ENCODE assay signal across 8 mouse cellular contexts in genomic region chr8:4258678-4259077, GRCm38 (mm10). TPM values are rescaled to one million over a fixed set of nuclear protein-coding genes. Genes with fewer than 3 reads are reported as not detected.
A peak's percentile ranks its signal among the peaks of the same experiment; 100 is the strongest.
DNase-seq lines count a peak whose midpoint lies in the region; ATAC-seq and TF ChIP-seq lines count a peak whose summit lies in the region.

No protein-coding gene starts in this region.

- 0% methylated on average over 32 of the region's 32 CpGs for WGBS in heart, embryonic 11.5 days (ENCODE audit: insufficient replicate concordance)
- WGBS in hindbrain, embryonic 10.5 days = 0% methylated on average over 32 of the region's 32 CpGs
- WGBS in liver, postnatal 0 days (ENCODE audit: insufficient replicate concordance) = 1% methylated on average over 24 of the region's 32 CpGs
- under 1% methylated on average over 31 of the region's 32 CpGs for WGBS in stomach, embryonic 15.5 days

- H3K27me3 ChIP-seq in heart, embryonic 11.5 days (ENCODE audit: control insufficient read depth, insufficient read depth, low read length) = no peaks in the 10 kb centered on the region
- no peaks in the 10 kb centered on the region for H3K27me3 ChIP-seq in E14TG2a.4 (ENCODE audit: insufficient read depth, low read length)
- H3K27me3 ChIP-seq in hindbrain, embryonic 10.5 days (ENCODE audit: insufficient read depth, poor library complexity, severe bottlenecking) = no peaks in the 10 kb centered on the region
- no peaks in the 10 kb centered on the region for H3K27me3 ChIP-seq in liver, postnatal 0 days (ENCODE audit: insufficient read depth, low read length)
- H3K27me3 ChIP-seq in stomach, embryonic 15.5 days (replicated peaks) = no peaks in the 10 kb centered on the region

- peak overlapping the region; percentile 92 for H3K4me2 ChIP-seq in heart, embryonic 11.5 days
- H3K4me2 ChIP-seq in liver, postnatal 0 days (ENCODE audit: low read depth, low read length) = peak overlapping the region; percentile 100
- H3K4me2 ChIP-seq in stomach, embryonic 15.5 days = peak overlapping the region; percentile 85

- H3K4me1 ChIP-seq in heart, embryonic 11.5 days (ENCODE audit: control insufficient read depth, insufficient read depth, low read length) = peaks cover 16% of the 10 kb centered on the region
- H3K4me1 ChIP-seq in E14TG2a.4 (replicated peaks; ENCODE audit: low read depth, low read length) = peaks cover 38% of the 10 kb centered on the region
- peaks cover 37% of the 10 kb centered on the region for H3K4me1 ChIP-seq in hindbrain, embryonic 10.5 days (replicated peaks)
- peaks cover 22% of the 10 kb centered on the region for H3K4me1 ChIP-seq in liver, postnatal 0 days (ENCODE audit: insufficient read depth)
- peaks cover 21% of the 10 kb centered on the region for H3K4me1 ChIP-seq in stomach, embryonic 15.5 days

- DNase-seq in heart, postnatal 4 days = no peak
- peak; percentile 67 for DNase-seq in embryo, embryonic 11.5 days (ENCODE audit: low read depth, low spot score)
- DNase-seq in hindbrain, embryonic 10.5 days (ENCODE audit: low spot score) = no peak
- DNase-seq in liver, postnatal 0 days = no peak
- no peak for DNase-seq in adrenal gland, adult 8-10 months

- TF ChIP-seq EP300 in liver, postnatal 0 days (IDR thresholded peaks at IDR 0.05; ENCODE audit: low read depth) = no peak

- no peaks in the 10 kb centered on the region for H3K9me3 ChIP-seq in heart, embryonic 11.5 days (replicated peaks; ENCODE audit: control insufficient read depth, low read length)
- no peaks in the 10 kb centered on the region for H3K9me3 ChIP-seq in E14TG2a.4 (ENCODE audit: low read length)
- 0 out of 2 replicates have a peak, but pooled peaks cover 3% of the 10 kb centered on the region for H3K9me3 ChIP-seq in hindbrain, embryonic 10.5 days
- no peaks in the 10 kb centered on the region for H3K9me3 ChIP-seq in liver, postnatal 0 days (ENCODE audit: low read length)
- no peaks in the 10 kb centered on the region for H3K9me3 ChIP-seq in stomach, embryonic 15.5 days

- TF ChIP-seq CTCF in E14TG2a.4 (conservative IDR thresholded peaks at IDR 0.05; ENCODE audit: low read length) = no peak
- no peak for TF ChIP-seq CTCF in liver, postnatal 0 days (IDR thresholded peaks at IDR 0.05; ENCODE audit: low read depth)

- H3K9ac ChIP-seq in heart, embryonic 11.5 days (ENCODE audit: low read depth, low read length) = peak overlapping the region; percentile 88
- H3K9ac ChIP-seq in liver, postnatal 0 days (replicated peaks) = peak overlapping the region; percentile 62
- peak overlapping the region; percentile 67 for H3K9ac ChIP-seq in stomach, embryonic 15.5 days

- peaks cover 11% of the 10 kb centered on the region; the same call in 1 of the 2 replicates for H3K36me3 ChIP-seq in heart, embryonic 11.5 days (ENCODE audit: control insufficient read depth, insufficient read depth, low read length)
- H3K36me3 ChIP-seq in E14TG2a.4 (ENCODE audit: insufficient read depth, low read length) = peaks cover 83% of the 10 kb centered on the region
- H3K36me3 ChIP-seq in hindbrain, embryonic 10.5 days = peaks cover 79% of the 10 kb centered on the region
- peaks cover 36% of the 10 kb centered on the region for H3K36me3 ChIP-seq in liver, postnatal 0 days (replicated peaks; ENCODE audit: insufficient read depth, low read length)
- H3K36me3 ChIP-seq in stomach, embryonic 15.5 days = peaks cover 51% of the 10 kb centered on the region

- ATAC-seq in heart, embryonic 11.5 days (replicated peaks; ENCODE audit: insufficient number of reproducible peaks, low FRiP score, low TSS enrichment) = peak; percentile 66
- peak; percentile 66 for ATAC-seq in liver, postnatal 0 days
- ATAC-seq in stomach, embryonic 15.5 days (ENCODE audit: insufficient read depth, low FRiP score, low read depth) = peak; percentile 56

- peak overlapping the region; percentile 72 for H3K4me3 ChIP-seq in heart, embryonic 11.5 days (ENCODE audit: low read depth, low read length)
- H3K4me3 ChIP-seq in E14TG2a.4 (replicated peaks; ENCODE audit: low read length) = peak overlapping the region; percentile 84
- peak overlapping the region; percentile 93 for H3K4me3 ChIP-seq in hindbrain, embryonic 10.5 days
- peak overlapping the region; percentile 61 for H3K4me3 ChIP-seq in liver, postnatal 0 days (ENCODE audit: low read depth, low read length)
- peak overlapping the region; percentile 72 for H3K4me3 ChIP-seq in stomach, embryonic 15.5 days (replicated peaks)

- peak overlapping the region; percentile 72 for H3K27ac ChIP-seq in heart, embryonic 11.5 days (ENCODE audit: low read depth, low read length)
- H3K27ac ChIP-seq in hindbrain, embryonic 10.5 days = peak overlapping the region; percentile 98
- no peak overlapping the region for H3K27ac ChIP-seq in liver, postnatal 0 days (ENCODE audit: low read depth)
- H3K27ac ChIP-seq in stomach, embryonic 15.5 days = peak overlapping the region; percentile 79

RNA-seq across cellular contexts. Expression of gene Ctxn1, which starts 0.4 kb away (rescaled TPM):
- polyA plus RNA-seq in heart, embryonic 11.5 days (2014; fragmentation: Nextera tagmentation; extraction: Ambion mirVana) = 33.0 and 33.5 TPM in 2 replicates
- 10 to 100 TPM in 1 of 2 experiments, 1 to 10 TPM in 1; 9.6 to 10.1 TPM for total RNA-seq in heart, postnatal 4 days (2021)
- 133 and 197 TPM in 2 replicates for polyA plus RNA-seq in hindbrain, embryonic 10.5 days (2016; fragmentation: Nextera tagmentation; extraction: Ambion mirVana)
- polyA plus RNA-seq in liver, postnatal 0 days (2015; fragmentation: Nextera tagmentation; extraction: Ambion mirVana) = 1.6 and 2.0 TPM in 2 replicates
- polyA plus RNA-seq in stomach, embryonic 15.5 days (2015; fragmentation: Nextera tagmentation; extraction: Ambion mirVana) = 80.2 and 83.6 TPM in 2 replicates
- total RNA-seq in adrenal gland, adult 8-10 months (2022) = 10 to 100 TPM in 2 of 4 experiments, 1 to 10 TPM in 2; 6.9 to 13.5 (median 11.0) TPM

RNA-seq across cellular contexts. Expression of gene Snapc2, which starts 5.8 kb away (rescaled TPM):
- 41.7 and 45.3 TPM in 2 replicates for polyA plus RNA-seq in heart, embryonic 11.5 days (2014; fragmentation: Nextera tagmentation; extraction: Ambion mirVana)
- 10 to 100 TPM; 19.5 to 21.6 TPM for total RNA-seq in heart, postnatal 4 days (2021)
- 62.1 and 69.8 TPM in 2 replicates for polyA plus RNA-seq in hindbrain, embryonic 10.5 days (2016; fragmentation: Nextera tagmentation; extraction: Ambion mirVana)
- polyA plus RNA-seq in liver, postnatal 0 days (2015; fragmentation: Nextera tagmentation; extraction: Ambion mirVana) = 12.6 and 13.7 TPM in 2 replicates
- 50.8 and 51.6 TPM in 2 replicates for polyA plus RNA-seq in stomach, embryonic 15.5 days (2015; fragmentation: Nextera tagmentation; extraction: Ambion mirVana)
- 10 to 100 TPM; 32.5 to 39.9 (median 35.6) TPM for total RNA-seq in adrenal gland, adult 8-10 months (2022)

RNA-seq across cellular contexts. Expression of gene Tgfbr3l, which starts 10.7 kb away (rescaled TPM):
- 2.5 and 2.9 TPM in 2 replicates for polyA plus RNA-seq in heart, embryonic 11.5 days (2014; fragmentation: Nextera tagmentation; extraction: Ambion mirVana)
- total RNA-seq in heart, postnatal 4 days (2021) = 1 to 10 TPM; 4.0 to 5.5 TPM
- 2.4 and 3.7 TPM in 2 replicates for polyA plus RNA-seq in hindbrain, embryonic 10.5 days (2016; fragmentation: Nextera tagmentation; extraction: Ambion mirVana)
- 0.97 and 2.3 TPM in 2 replicates for polyA plus RNA-seq in liver, postnatal 0 days (2015; fragmentation: Nextera tagmentation; extraction: Ambion mirVana)
- polyA plus RNA-seq in stomach, embryonic 15.5 days (2015; fragmentation: Nextera tagmentation; extraction: Ambion mirVana) = 5.5 and 5.9 TPM in 2 replicates
- 10 to 100 TPM in 3 of 4 experiments, 1 to 10 TPM in 1; 8.9 to 50.3 (median 28.2) TPM for total RNA-seq in adrenal gland, adult 8-10 months (2022)

RNA-seq across cellular contexts. Expression of gene Timm44, which starts 17.0 kb away (rescaled TPM):
- polyA plus RNA-seq in heart, embryonic 11.5 days (2014; fragmentation: Nextera tagmentation; extraction: Ambion mirVana) = 76.9 and 79.6 TPM in 2 replicates
- total RNA-seq in heart, postnatal 4 days (2021) = 100 to 1,000 TPM; 107 to 112 TPM
- polyA plus RNA-seq in hindbrain, embryonic 10.5 days (2016; fragmentation: Nextera tagmentation; extraction: Ambion mirVana) = 60.6 and 67.2 TPM in 2 replicates
- polyA plus RNA-seq in liver, postnatal 0 days (2015; fragmentation: Nextera tagmentation; extraction: Ambion mirVana) = 28.1 and 30.8 TPM in 2 replicates
- polyA plus RNA-seq in stomach, embryonic 15.5 days (2015; fragmentation: Nextera tagmentation; extraction: Ambion mirVana) = 59.1 and 59.5 TPM in 2 replicates
- total RNA-seq in adrenal gland, adult 8-10 months (2022) = 100 to 1,000 TPM in 2 of 4 experiments, 10 to 100 TPM in 2; 89.7 to 126 (median 102) TPM

RNA-seq across cellular contexts. Expression of gene Gm49320, which starts 20.0 kb away (rescaled TPM):
- polyA plus RNA-seq in heart, embryonic 11.5 days (2014; fragmentation: Nextera tagmentation; extraction: Ambion mirVana) = 0.07 TPM in 1 of 2 replicates, not detected in the other
- total RNA-seq in heart, postnatal 4 days (2021) = under 1 TPM; 0.24 to 0.52 TPM
- 0.68 and 1.8 TPM in 2 replicates for polyA plus RNA-seq in hindbrain, embryonic 10.5 days (2016; fragmentation: Nextera tagmentation; extraction: Ambion mirVana)
- 0.12 TPM in 1 of 2 replicates, not detected in the other for polyA plus RNA-seq in liver, postnatal 0 days (2015; fragmentation: Nextera tagmentation; extraction: Ambion mirVana)
- polyA plus RNA-seq in stomach, embryonic 15.5 days (2015; fragmentation: Nextera tagmentation; extraction: Ambion mirVana) = 0.31 and 1.3 TPM in 2 replicates
- 1 to 10 TPM; 1.0 to 7.5 (median 3.6) TPM for total RNA-seq in adrenal gland, adult 8-10 months (2022)

Comparison
In these comparisons a context has a peak if more than half of its experiments do, and no peak if none do; other contexts are left out.
1. RNA of gene Ctxn1, which starts 0.4 kb away (polyA plus RNA-seq): 133 to 197 TPM in hindbrain, embryonic 10.5 days, 80.2 to 83.6 TPM in stomach, embryonic 15.5 days and 33.0 to 33.5 TPM in heart, embryonic 11.5 days; 1.6 to 2.0 TPM in liver, postnatal 0 days; every median in the first group is over 10 times any median in the second.
2. Peak in every context shown above with its lines, with median percentiles within 50 percentile points of each other: ATAC-seq, H3K4me2 ChIP-seq, H3K4me3 ChIP-seq and H3K9ac ChIP-seq.